Mouse (Mus musculus) small intestine, adult 2 months (tissue): ENCODE data around the gene Synj1. TPM values are rescaled to one million over a fixed set of nuclear protein-coding genes. Genes with fewer than 3 reads are reported as not detected.

Experiments used
- H3K27ac ChIP-seq: fragments of 200-500 bp; 2 replicates; pipeline ENCODE4 v1.5.1; 2012; ENCODE audit warnings: low read depth, low read length, control low read depth, inconsistent platforms; ENCODE audit not compliant: insufficient read depth
- H3K27me3 ChIP-seq: fragments of 200-500 bp; 2 replicates; pipeline ENCODE4 v1.6.1; 2012; ENCODE audit warnings: mild to moderate bottlenecking, moderate library complexity, low read length, inconsistent platforms; ENCODE audit not compliant: control insufficient read depth, insufficient read depth
- H3K36me3 ChIP-seq: fragments of 200-500 bp; 2 replicates; pipeline ENCODE4 v1.6.1; 2012; ENCODE audit warnings: mild to moderate bottlenecking, low read length, control low read depth, inconsistent platforms; ENCODE audit not compliant: control insufficient read depth, insufficient read depth
- H3K4me1 ChIP-seq: fragments of 200-500 bp; 2 replicates; pipeline ENCODE4 v1.6.1; 2012; ENCODE audit warnings: low read length, inconsistent platforms, mixed read lengths; ENCODE audit not compliant: control insufficient read depth, insufficient read depth, insufficient read length
- H3K4me3 ChIP-seq: fragments of 200-500 bp; 2 replicates; pipeline ENCODE4 v1.5.1; 2012; ENCODE audit warnings: low read depth, mild to moderate bottlenecking, control low read depth, inconsistent platforms, low read length, moderate library complexity
- CTCF ChIP-seq: fragments of 200-500 bp; IDR thresholded peaks from 2 replicates; pipeline ENCODE4 v1.5.1; 2012; ENCODE audit warnings: low read depth, mild to moderate bottlenecking, control low read depth, inconsistent platforms, low read length, moderate library complexity, mixed read lengths; ENCODE audit not compliant: insufficient replicate concordance, insufficient read length; ENCODE audit errors: extremely low read depth
- POLR2A ChIP-seq: fragments of 200-500 bp; IDR thresholded peaks from 2 replicates; pipeline ENCODE4 v1.6.1; 2012; ENCODE audit warnings: low read depth, mild to moderate bottlenecking, control low read depth, inconsistent platforms, low read length, moderate library complexity
- WGBS: fragments of 180-500 bp; shearing (Covaris S2); methylation state at CpG from one replicate; pipeline ENCODE4 v1.1.7; 2018; 5-methylcytosine and 5-hydroxymethylcytosine counted together
- polyA plus RNA-seq: library from polyadenylated mRNA; depleted of rRNA; stranded (reverse); fragments of >200 nt; gene quantifications from 2 replicates; pipeline ENCODE4 v1.2.3, GENCODE M21; 2012

Gene Synj1
- polyA plus RNA-seq, 1 experiment = 28.4 TPM

GRCm38 (mm10) chr16:90921471-90922159, 89.5 kb downstream of the Synj1 start:
- no peaks in the 10 kb centered on the region for H3K4me1 ChIP-seq
- peaks cover 4% of the 10 kb centered on the region for H3K36me3 ChIP-seq
- 51% methylated on average over 10 of the region's 10 CpGs for WGBS
- H3K4me3 ChIP-seq = no peak overlapping the region
- TF ChIP-seq CTCF (no peak), POLR2A (no peak)
- no peak overlapping the region for H3K27ac ChIP-seq
- H3K27me3 ChIP-seq = no peaks in the 10 kb centered on the region

- TF ChIP-seq CTCF (no peak), POLR2A (no peak)
- Histone ChIP-seq H3K27ac (no peak overlapping the region), H3K4me3 (no peak overlapping the region), H3K4me1 (no peaks in the 10 kb centered on the region), H3K36me3 (no peaks in the 10 kb centered on the region), H3K27me3 (no peaks in the 10 kb centered on the region)
- 80% methylated on average over 8 of the region's 8 CpGs for WGBS
These were observed 94.0 kb downstream of the Synj1 start for GRCm38 (mm10) chr16:90917156-90917555.

- WGBS = 20% methylated on average over 12 of the region's 12 CpGs
- Histone ChIP-seq H3K36me3 (no peaks in the 10 kb centered on the region), H3K27me3 (no peaks in the 10 kb centered on the region), H3K4me3 (no peak overlapping the region), H3K27ac (no peak overlapping the region), H3K4me1 (no peaks in the 10 kb centered on the region)
- TF ChIP-seq CTCF (no peak), POLR2A (no peak)
These were observed 95.0 kb downstream of the Synj1 start for GRCm38 (mm10) chr16:90916040-90916481.

- 85% methylated on average over 13 of the region's 13 CpGs for WGBS
- Histone ChIP-seq H3K27me3 (no peaks in the 10 kb centered on the region), H3K4me3 (no peak overlapping the region), H3K36me3 (no peaks in the 10 kb centered on the region), H3K4me1 (no peaks in the 10 kb centered on the region), H3K27ac (no peak overlapping the region)
- TF ChIP-seq POLR2A (no peak), CTCF (no peak)
These were observed 99.3 kb downstream of the Synj1 start for GRCm38 (mm10) chr16:90911766-90912165.

- Histone ChIP-seq H3K4me3 (no peak overlapping the region), H3K27ac (no peak overlapping the region), H3K36me3 (no peaks in the 10 kb centered on the region), H3K4me1 (no peaks in the 10 kb centered on the region), H3K27me3 (no peaks in the 10 kb centered on the region)
- TF ChIP-seq POLR2A = no peak
- no peak for TF ChIP-seq CTCF
- 78% methylated on average over 17 of the region's 17 CpGs for WGBS
These were observed 100.1 kb downstream of the Synj1 start for GRCm38 (mm10) chr16:90910855-90911533.

- Histone ChIP-seq H3K27ac (no peak overlapping the region), H3K4me1 (no peaks in the 10 kb centered on the region)
- WGBS = 62% methylated on average over 7 of the region's 7 CpGs
These were observed 103.9 kb downstream of the Synj1 start for GRCm38 (mm10) chr16:90907250-90907649.

GRCm38 (mm10) chr16:90903300-90903699, 107.8 kb downstream of the Synj1 start:
- no peak overlapping the region for H3K27ac ChIP-seq
- WGBS = 49% methylated on average over 5 of the region's 5 CpGs
- TF ChIP-seq CTCF (no peak), POLR2A (no peak)
- no peaks in the 10 kb centered on the region for H3K27me3 ChIP-seq
- no peaks in the 10 kb centered on the region for H3K36me3 ChIP-seq
- no peak overlapping the region for H3K4me3 ChIP-seq
- no peaks in the 10 kb centered on the region for H3K4me1 ChIP-seq

More at GRCm38 (mm10) chr16:90907250-90907649, 103.9 kb downstream of the Synj1 start:
- TF ChIP-seq POLR2A (no peak), CTCF (no peak)
- H3K36me3 ChIP-seq = no peaks in the 10 kb centered on the region
- no peaks in the 10 kb centered on the region for H3K27me3 ChIP-seq
- H3K4me3 ChIP-seq = no peak overlapping the region
